Mouse (Mus musculus) heart, embryonic 16.5 days (tissue): ENCODE data around the gene Cerk. TPM values are rescaled to one million over a fixed set of nuclear protein-coding genes. Genes with fewer than 3 reads are reported as not detected.

Experiments used
- ATAC-seq: fragments of 200-750 bp; cut with Nextera tagmentation; replicated peaks from 2 replicates; pipeline ENCODE4 v1.8.0; 2017; ENCODE audit warnings: moderate number of reproducible peaks; ENCODE audit not compliant: insufficient read depth, low FRiP score; ENCODE audit errors: extremely low read depth
- H3K27ac ChIP-seq: fragments of 300-500 bp; sonication (generic); 2 replicates; pipeline ENCODE4 v1.5.1; 2014; ENCODE audit warnings: mild to moderate bottlenecking, low read length, control low read depth, moderate library complexity
- H3K27me3 ChIP-seq: fragments of 300-500 bp; sonication (generic); 2 replicates; pipeline ENCODE4 v1.6.1; 2014; ENCODE audit warnings: low read length, mixed read lengths; ENCODE audit not compliant: control insufficient read depth, insufficient read depth
- H3K36me3 ChIP-seq: fragments of 300-500 bp; sonication (generic); 2 replicates; pipeline ENCODE4 v1.6.1; 2014; ENCODE audit not compliant: control insufficient read depth, insufficient read depth
- H3K4me1 ChIP-seq: fragments of 300-500 bp; sonication (generic); 2 replicates; pipeline ENCODE4 v1.6.1; 2014; ENCODE audit warnings: low read length, mixed read lengths; ENCODE audit not compliant: control insufficient read depth, insufficient read depth
- H3K4me2 ChIP-seq: fragments of 300-500 bp; sonication (generic); 2 replicates; pipeline ENCODE4 v1.6.1; 2014; ENCODE audit warnings: low read depth, mild to moderate bottlenecking, control low read depth, low read length
- H3K4me3 ChIP-seq: fragments of 300-500 bp; sonication (generic); 2 replicates; pipeline ENCODE4 v1.5.1; 2014; ENCODE audit warnings: mild to moderate bottlenecking, control low read depth, low read length
- H3K9ac ChIP-seq: fragments of 300-500 bp; sonication (generic); 2 replicates; pipeline ENCODE4 v1.6.1; 2014; ENCODE audit warnings: low read length, control low read depth
- H3K9me3 ChIP-seq: fragments of 300-500 bp; sonication (generic); replicated peaks from 2 replicates; pipeline ENCODE4 v1.6.1; 2016; ENCODE audit warnings: low read length; ENCODE audit not compliant: control insufficient read depth
- WGBS: fragments of 180-500 bp; shearing (Covaris S2); extraction: QIAGEN DNeasy Blood & Tissue Kit; methylation state at CpG from one replicate; pipeline ENCODE4 v1.1.7; 2014; 5-methylcytosine and 5-hydroxymethylcytosine counted together
- polyA plus RNA-seq: library from polyadenylated mRNA; unstranded; fragments of >200 nt; fragmentation: Nextera tagmentation; extraction: Ambion mirVana; gene quantifications from 2 replicates; pipeline ENCODE4 v1.2.1, GENCODE M21; 2015

Gene Cerk
- polyA plus RNA-seq, 1 experiment from 2014 or later, result 18.7 TPM

DNA sequence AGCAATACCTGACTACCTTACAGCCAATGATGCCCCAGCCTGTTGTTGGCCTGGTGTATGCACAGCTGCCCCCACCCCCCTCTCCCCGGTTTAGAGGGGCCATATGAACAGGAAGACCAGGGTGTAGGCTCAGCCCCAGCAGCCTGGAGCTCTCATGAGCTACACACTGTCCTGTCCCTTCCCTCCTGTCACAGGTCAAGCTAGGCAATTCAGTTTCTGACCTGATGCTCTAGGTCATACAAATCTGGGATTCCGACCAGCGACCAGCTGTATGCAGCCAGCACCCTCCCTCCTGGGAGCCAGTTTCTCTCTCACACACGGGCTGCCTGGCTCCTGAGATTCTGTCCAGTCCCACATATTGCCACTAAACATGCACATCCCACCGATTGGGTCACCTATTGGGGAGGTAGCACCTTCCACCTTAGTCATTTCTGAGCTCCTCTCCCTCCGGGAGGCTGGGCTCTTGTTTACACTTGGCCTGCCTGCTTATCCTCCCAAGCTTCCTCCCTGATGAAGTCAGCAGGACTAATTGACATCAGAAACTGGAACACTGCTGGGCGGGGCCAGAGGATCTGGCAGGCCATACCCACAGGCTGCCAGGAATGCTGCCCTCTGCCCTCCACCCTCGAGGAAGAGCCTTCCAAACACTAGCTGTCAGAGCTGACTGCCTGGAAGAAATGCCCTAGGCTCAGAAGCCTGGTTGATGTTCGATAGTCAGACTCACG, 3.0 kb upstream of the Cerk start:
- H3K9ac ChIP-seq, result peak overlapping the region; percentile 35
- WGBS, result 34% methylated on average over 10 of the region's 10 CpGs
- peak; percentile 38 for ATAC-seq

DNA sequence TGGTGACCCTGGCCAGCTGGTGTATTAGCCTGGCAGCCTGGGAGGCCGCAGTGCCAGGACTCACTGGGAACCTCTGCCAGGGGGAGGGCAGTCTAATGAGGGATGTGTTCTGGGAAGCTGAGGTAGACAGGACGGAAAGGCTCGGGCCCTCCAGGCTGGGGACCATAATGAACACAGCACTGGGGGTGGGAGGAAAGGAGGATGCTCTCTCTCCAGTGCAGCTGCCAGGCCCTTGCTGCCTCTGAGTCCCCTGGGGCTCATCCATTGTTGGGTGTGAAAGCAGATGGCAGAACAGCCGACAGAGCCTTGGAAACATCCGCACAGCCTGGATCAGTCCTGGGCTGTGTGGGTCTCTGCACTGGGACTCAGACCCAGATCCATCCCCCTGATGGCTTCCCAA, 2.2 kb upstream of the Cerk start:
- Histone ChIP-seq H3K27ac (peak overlapping the region; percentile 66; the same call in 1 of the 2 replicates), H3K36me3 (no peaks in the 10 kb centered on the region), H3K9ac (no peak overlapping the region), H3K9me3 (no peaks in the 10 kb centered on the region), H3K27me3 (no peaks in the 10 kb centered on the region), H3K4me2 (no peak overlapping the region), H3K4me1 (peaks cover 37% of the 10 kb centered on the region), H3K4me3 (no peak overlapping the region)
- WGBS, result 65% methylated on average over 5 of the region's 5 CpGs
- no peak for ATAC-seq

More for the DNA sequence above, 3.0 kb upstream of the Cerk start:
- Histone ChIP-seq H3K4me1 (peaks cover 32% of the 10 kb centered on the region), H3K27me3 (no peaks in the 10 kb centered on the region), H3K9me3 (no peaks in the 10 kb centered on the region), H3K27ac (peak overlapping the region; percentile 66), H3K36me3 (no peaks in the 10 kb centered on the region), H3K4me2 (no peak overlapping the region), H3K4me3 (no peak overlapping the region)

DNA sequence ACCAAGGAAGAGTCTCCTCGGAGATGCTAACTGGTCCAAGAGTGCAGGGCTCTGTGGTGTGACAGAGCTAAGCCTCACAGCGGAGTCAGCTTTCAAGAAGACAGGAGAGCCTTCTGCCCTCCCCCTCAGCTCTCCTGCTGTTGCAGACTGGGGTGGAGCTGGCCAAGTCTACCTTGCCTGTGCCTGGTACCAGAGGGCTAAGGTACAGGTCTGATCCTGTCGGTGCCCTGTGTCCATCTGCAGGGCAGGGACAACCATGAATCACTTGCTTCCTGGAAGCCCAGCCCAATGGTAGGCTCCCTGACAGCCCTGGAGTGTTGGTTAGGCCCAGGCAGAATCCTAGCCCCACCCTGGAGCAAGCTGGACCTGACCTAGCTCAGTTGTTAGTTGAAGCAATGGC, 745 bp upstream of the Cerk start:
- peak overlapping the region; percentile 95 for H3K27ac ChIP-seq
- WGBS, result 46% methylated on average over 3 of the region's 3 CpGs

GRCm38 (mm10) chr15:86184851-86185688, 871 bp downstream of the Cerk start:
- Histone ChIP-seq H3K4me3 (peak overlapping the region; percentile 66), H3K9ac (peak overlapping the region; percentile 90), H3K36me3 (no peaks in the 10 kb centered on the region), H3K4me1 (peaks cover 49% of the 10 kb centered on the region), H3K27ac (peak overlapping the region; percentile 95), H3K4me2 (peak overlapping the region; percentile 84), H3K27me3 (no peaks in the 10 kb centered on the region), H3K9me3 (no peaks in the 10 kb centered on the region)
- ATAC-seq, result peak; percentile 20
- under 1% methylated on average over 68 of the region's 70 CpGs for WGBS

More for the DNA sequence above, 745 bp upstream of the Cerk start:
- Histone ChIP-seq H3K4me1 (peaks cover 51% of the 10 kb centered on the region), H3K4me2 (peak overlapping the region; percentile 84), H3K9me3 (no peaks in the 10 kb centered on the region), H3K4me3 (no peak overlapping the region; the same call in 1 of the 2 replicates), H3K9ac (peak overlapping the region; percentile 30; the same call in 1 of the 2 replicates), H3K36me3 (no peaks in the 10 kb centered on the region), H3K27me3 (no peaks in the 10 kb centered on the region)
- no peak for ATAC-seq

GRCm38 (mm10) chr15:86184071-86184470, 1.9 kb downstream of the Cerk start:
- Histone ChIP-seq H3K36me3 (no peaks in the 10 kb centered on the region), H3K9me3 (no peaks in the 10 kb centered on the region), H3K27ac (peak overlapping the region; percentile 21; the same call in 1 of the 2 replicates), H3K27me3 (no peaks in the 10 kb centered on the region), H3K9ac (peak overlapping the region; percentile 90), H3K4me2 (peak overlapping the region; percentile 84), H3K4me3 (peak overlapping the region; percentile 66), H3K4me1 (peaks cover 46% of the 10 kb centered on the region)
- ATAC-seq, result no peak
- 58% methylated on average over 5 of the region's 5 CpGs for WGBS

DNA sequence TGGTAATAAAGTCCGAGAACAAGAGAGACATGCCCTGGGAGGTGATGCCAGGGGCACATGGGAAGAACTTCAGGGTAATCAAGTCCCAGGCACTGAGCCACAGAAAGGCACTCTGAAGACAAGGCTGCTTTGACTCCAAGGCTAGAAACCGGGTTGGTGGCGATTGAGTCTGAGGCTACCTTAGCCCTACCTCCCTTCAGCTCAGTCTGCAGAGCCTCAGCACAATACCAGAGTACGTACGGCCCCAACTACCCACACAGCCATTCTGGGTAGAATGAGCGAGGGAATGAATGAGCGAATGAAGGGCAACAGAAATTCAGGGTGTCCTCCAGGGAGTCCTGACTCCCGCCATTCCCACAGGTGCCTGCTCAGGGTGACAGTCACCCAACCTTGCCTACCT, 2.5 kb downstream of the Cerk start:
- H3K9ac ChIP-seq, result no peak overlapping the region
- H3K27me3 ChIP-seq, result no peaks in the 10 kb centered on the region
- 93% methylated on average over 8 of the region's 8 CpGs for WGBS
- H3K4me3 ChIP-seq, result no peak overlapping the region
- no peaks in the 10 kb centered on the region for H3K36me3 ChIP-seq
- no peak for ATAC-seq
- no peak overlapping the region for H3K4me2 ChIP-seq
- H3K4me1 ChIP-seq, result peaks cover 40% of the 10 kb centered on the region
- H3K9me3 ChIP-seq, result no peaks in the 10 kb centered on the region
- H3K27ac ChIP-seq, result no peak overlapping the region

GRCm38 (mm10) chr15:86182646-86183045, 3.3 kb downstream of the Cerk start:
- Histone ChIP-seq H3K9ac (peak overlapping the region; percentile 57), H3K27ac (peak overlapping the region; percentile 83), H3K4me1 (peaks cover 43% of the 10 kb centered on the region), H3K27me3 (no peaks in the 10 kb centered on the region), H3K4me2 (peak overlapping the region; percentile 50), H3K36me3 (no peaks in the 10 kb centered on the region), H3K4me3 (no peak overlapping the region; the same call in 1 of the 2 replicates), H3K9me3 (no peaks in the 10 kb centered on the region)
- ATAC-seq, result no peak
- 34% methylated on average over 13 of the region's 13 CpGs for WGBS

- ATAC-seq, result no peak
- WGBS, result 19% methylated on average over 11 of the region's 11 CpGs
Observed at GRCm38 (mm10) chr15:86181941-86182439, 4.0 kb downstream of the Cerk start.

More at GRCm38 (mm10) chr15:86181941-86182439, 4.0 kb downstream of the Cerk start:
- Histone ChIP-seq H3K36me3 (no peaks in the 10 kb centered on the region), H3K9ac (peak overlapping the region; percentile 57), H3K4me2 (peak overlapping the region; percentile 50), H3K4me3 (peak overlapping the region; percentile 23), H3K4me1 (peaks cover 47% of the 10 kb centered on the region), H3K27ac (peak overlapping the region; percentile 83), H3K9me3 (no peaks in the 10 kb centered on the region), H3K27me3 (no peaks in the 10 kb centered on the region)
